Mouse (Mus musculus): ENCODE results near the gene Rhox3f.
"Not testable (repeated sequence)": the region's sequence is repeated elsewhere in the genome, so short reads cannot be mapped to it uniquely, and the experiment has no call there.

GRCm38 (mm10) chrX:37607604-37608003, 26.8 kb downstream of the Rhox3f start, which contains the start of gene Rhox4f:
- TF ChIP-seq POLR2A (IDR thresholded peaks at IDR 0.05; ENCODE audit: low read depth, low read length); CTCF (conservative IDR thresholded peaks at IDR 0.05; ENCODE audit: insufficient read depth, insufficient read length, low read depth, low read length): not testable (repeated sequence)

Measured in kidney, adult 2 months (tissue).